Mouse (Mus musculus) lung, postnatal 0 days (tissue): ENCODE data around the gene Abhd2. TPM values are rescaled to one million over a fixed set of nuclear protein-coding genes. Genes with fewer than 3 reads are reported as not detected.

Experiments
- ATAC-seq: fragments of 200-750 bp; cut with Nextera tagmentation; 2 replicates; pipeline ENCODE4 v1.8.0; 2017; ENCODE audit warnings: moderate library complexity
- DNase-seq: peaks from one replicate; pipeline ENCODE4 v3.0.0-alpha.2; 2016; ENCODE audit warnings: low spot score
- H3K27ac ChIP-seq: fragments of 300-500 bp; sonication (generic); 2 replicates; pipeline ENCODE4 v1.5.1; 2014; ENCODE audit warnings: antibody characterized with exemption, mild to moderate bottlenecking, low read length, mixed read lengths
- H3K27me3 ChIP-seq: fragments of 300-500 bp; sonication (generic); replicated peaks from 2 replicates; pipeline ENCODE4 v1.6.1; 2014; ENCODE audit warnings: low read length, mixed read lengths; ENCODE audit not compliant: insufficient read depth
- H3K36me3 ChIP-seq: fragments of 300-500 bp; sonication (generic); 2 replicates; pipeline ENCODE4 v1.6.1; 2014; ENCODE audit warnings: low read length, mixed read lengths; ENCODE audit not compliant: insufficient read depth
- H3K4me1 ChIP-seq: fragments of 300-500 bp; sonication (generic); 2 replicates; pipeline ENCODE4 v1.6.1; 2014; ENCODE audit warnings: antibody characterized with exemption, low read depth, low read length, mixed read lengths; ENCODE audit not compliant: insufficient read depth
- H3K4me2 ChIP-seq: fragments of 300-500 bp; sonication (generic); replicated peaks from 2 replicates; pipeline ENCODE4 v1.6.1; 2014; ENCODE audit warnings: low read depth, mild to moderate bottlenecking, low read length, moderate library complexity, mixed read lengths
- H3K4me3 ChIP-seq: fragments of 300-500 bp; sonication (generic); 2 replicates; pipeline ENCODE4 v1.5.1; 2014; ENCODE audit warnings: low read depth, low read length
- H3K9ac ChIP-seq: fragments of 300-500 bp; sonication (generic); replicated peaks from 2 replicates; pipeline ENCODE4 v1.6.1; 2014; ENCODE audit warnings: low read depth, mild to moderate bottlenecking
- H3K9me3 ChIP-seq: fragments of 300-500 bp; sonication (generic); 2 replicates; pipeline ENCODE4 v1.6.1; 2016; ENCODE audit warnings: low read length, mixed read lengths
- CTCF ChIP-seq: IDR thresholded peaks from 2 replicates; pipeline ENCODE4 v1.5.1; 2016; ENCODE audit warnings: antibody characterized with exemption, mild to moderate bottlenecking
- EP300 ChIP-seq: IDR thresholded peaks from 2 replicates; pipeline ENCODE4 v1.6.1; 2016; ENCODE audit warnings: antibody characterized with exemption, mild to moderate bottlenecking, control low read depth
- WGBS: fragments of 180-500 bp; shearing (Covaris S2); extraction: QIAGEN DNeasy Blood & Tissue Kit; methylation state at CpG from one replicate; pipeline ENCODE4 v1.1.7; 2014; 5-methylcytosine and 5-hydroxymethylcytosine counted together
- polyA plus RNA-seq: library from polyadenylated mRNA; unstranded; fragments of >200 nt; fragmentation: Nextera tagmentation; extraction: Ambion mirVana; gene quantifications from 2 replicates; pipeline ENCODE4 v1.2.1, GENCODE M21; 2015

The Abhd2 gene
- polyA plus RNA-seq, 1 experiment from 2014 or later, result 25.2 TPM

DNA sequence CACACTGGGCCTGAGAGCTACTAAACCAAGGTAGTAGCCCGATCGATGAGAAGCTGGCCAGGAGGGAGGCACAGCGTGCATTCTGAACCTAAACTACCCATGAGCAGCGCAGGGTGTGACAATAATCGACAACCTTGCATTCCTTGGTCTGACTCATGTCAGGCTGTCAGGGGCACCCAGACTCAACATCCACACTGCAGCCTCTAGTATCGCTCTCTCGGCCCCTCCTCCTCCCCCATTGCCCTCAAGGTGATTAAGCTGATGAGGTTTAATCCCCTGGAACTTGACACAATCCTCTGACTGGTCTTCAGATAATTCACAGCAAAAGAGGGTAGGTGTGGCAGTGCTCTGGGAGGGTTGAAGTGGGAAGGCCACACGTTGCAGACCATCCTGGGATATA, 3.6 kb upstream of the Abhd2 start:
- no peaks in the 10 kb centered on the region for H3K27me3 ChIP-seq
- H3K36me3 ChIP-seq, result no peaks in the 10 kb centered on the region
- TF ChIP-seq EP300 (no peak), CTCF (no peak)
- WGBS, result 50% methylated on average over 8 of the region's 8 CpGs
- no peak overlapping the region for H3K9ac ChIP-seq
- no peak overlapping the region for H3K4me3 ChIP-seq
- no peak overlapping the region for H3K4me2 ChIP-seq
- no peak overlapping the region for H3K27ac ChIP-seq
- no peaks in the 10 kb centered on the region for H3K9me3 ChIP-seq
- DNase-seq (no peak), ATAC-seq (no peak)
- peaks cover 4% of the 10 kb centered on the region; the same call in 1 of the 2 replicates for H3K4me1 ChIP-seq

- Histone ChIP-seq H3K27me3 (no peaks in the 10 kb centered on the region), H3K9ac (no peak overlapping the region), H3K27ac (no peak overlapping the region), H3K4me3 (no peak overlapping the region), H3K9me3 (no peaks in the 10 kb centered on the region), H3K36me3 (no peaks in the 10 kb centered on the region), H3K4me1 (peaks cover 8% of the 10 kb centered on the region; the same call in 1 of the 2 replicates), H3K4me2 (no peak overlapping the region)
- no peak for TF ChIP-seq EP300
- TF ChIP-seq CTCF, result no peak
- whole genome bisulfite sequencing, result 45% methylated on average over 1 of the region's 1 CpGs
- DNase-seq (no peak), ATAC-seq (no peak)
These were observed 3.1 kb upstream of the Abhd2 start for GRCm38 (mm10) chr7:79269866-79270265.

GRCm38 (mm10) chr7:79270961-79271387, 2.0 kb upstream of the Abhd2 start:
- H3K9me3 ChIP-seq, result no peaks in the 10 kb centered on the region
- no peaks in the 10 kb centered on the region for H3K36me3 ChIP-seq
- no peaks in the 10 kb centered on the region for H3K27me3 ChIP-seq
- H3K4me3 ChIP-seq, result no peak overlapping the region
- H3K9ac ChIP-seq, result no peak overlapping the region
- peaks cover 10% of the 10 kb centered on the region; the same call in 1 of the 2 replicates for H3K4me1 ChIP-seq
- 72% methylated on average over 9 of the region's 9 CpGs for WGBS
- TF ChIP-seq EP300 (no peak), CTCF (no peak)
- no peak overlapping the region for H3K4me2 ChIP-seq
- no peak overlapping the region for H3K27ac ChIP-seq
- ATAC-seq, result no peak
- DNase-seq, result no peak

GRCm38 (mm10) chr7:79271861-79272788, 874 bp upstream of the Abhd2 start:
- H3K4me3 ChIP-seq, result no peak overlapping the region
- peaks cover 10% of the 10 kb centered on the region; the same call in 1 of the 2 replicates for H3K4me1 ChIP-seq
- H3K9me3 ChIP-seq, result no peaks in the 10 kb centered on the region
- no peak overlapping the region for H3K9ac ChIP-seq
- no peaks in the 10 kb centered on the region for H3K36me3 ChIP-seq
- H3K27ac ChIP-seq, result no peak overlapping the region
- DNase-seq, result no peak
- TF ChIP-seq EP300, result no peak
- TF ChIP-seq CTCF, result no peak
- 78% methylated on average over 16 of the region's 16 CpGs for WGBS
- peak overlapping the region; percentile 32 for H3K4me2 ChIP-seq
- peak; percentile 0; the same call in 1 of the 2 replicates for ATAC-seq
- no peaks in the 10 kb centered on the region for H3K27me3 ChIP-seq

DNA sequence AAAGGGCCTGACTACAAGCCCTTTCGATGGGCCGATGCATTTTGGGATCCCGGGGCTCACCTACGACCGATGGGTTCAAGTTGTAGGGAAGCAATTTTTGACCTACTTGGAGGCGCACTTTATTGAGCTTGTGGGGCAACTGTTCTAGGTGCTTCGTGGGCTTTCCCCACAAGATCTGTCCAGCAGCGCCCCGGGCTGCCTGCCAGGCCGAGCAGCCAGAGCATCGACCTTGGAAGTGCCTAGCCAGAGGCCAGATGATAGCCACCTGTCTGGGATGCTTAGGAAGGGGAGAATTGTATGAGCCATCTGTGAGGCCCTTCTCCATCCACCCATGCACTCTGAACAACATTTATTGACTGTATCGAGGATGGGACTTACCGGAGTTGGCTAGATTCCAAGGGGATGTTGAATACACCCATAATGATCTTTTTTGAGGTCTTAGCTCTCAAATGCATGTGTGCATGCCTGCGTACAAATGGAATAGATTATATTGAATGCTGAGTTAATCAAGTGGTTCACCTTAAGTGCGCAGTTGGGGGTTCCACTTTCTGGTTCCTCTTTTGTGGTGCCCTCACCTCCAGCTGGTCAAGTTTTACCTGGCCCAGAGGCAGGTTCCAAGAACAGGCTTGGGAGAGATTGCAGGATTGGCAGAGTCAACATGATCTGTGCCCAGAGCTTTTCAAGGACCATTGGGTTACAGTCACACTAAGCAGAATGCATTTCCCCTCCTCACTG, 906 bp downstream of the Abhd2 start:
- H3K4me3 ChIP-seq, result peak overlapping the region; percentile 59
- DNase-seq, result no peak

DNA sequence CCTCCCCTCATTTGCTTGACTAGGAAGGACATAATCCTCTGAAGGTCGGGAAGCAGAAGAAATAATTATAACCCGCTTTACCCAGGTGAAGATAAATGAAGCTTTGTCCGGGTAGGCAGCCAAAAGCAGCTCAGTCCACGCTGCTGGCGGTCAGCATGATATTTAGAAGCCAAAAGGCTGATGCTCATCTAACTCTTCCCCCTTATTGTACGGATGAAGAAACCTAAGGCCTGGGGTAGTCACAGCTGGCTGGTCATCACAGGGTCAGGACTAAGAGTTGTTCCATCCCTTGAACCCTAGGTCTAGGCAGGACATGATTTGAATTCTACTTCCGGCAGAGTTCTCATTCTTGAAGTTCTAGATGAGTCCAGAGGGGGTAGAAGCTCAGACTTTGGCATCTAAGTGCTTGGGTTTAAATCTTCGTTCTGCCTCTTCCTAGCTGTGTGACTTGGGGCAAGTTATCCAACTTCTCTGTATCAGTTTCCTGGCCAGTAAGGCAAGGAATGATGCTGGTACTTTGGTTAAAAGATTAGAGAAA, 1.5 kb downstream of the Abhd2 start:
- ATAC-seq (no peak), DNase-seq (no peak)
- WGBS, result 52% methylated on average over 8 of the region's 8 CpGs
- Histone ChIP-seq H3K36me3 (no peaks in the 10 kb centered on the region), H3K4me2 (peak overlapping the region; percentile 69), H3K4me3 (peak overlapping the region; percentile 59), H3K9ac (peak overlapping the region; percentile 57; the same call in 1 of the 2 replicates), H3K27ac (no peak overlapping the region; the same call in 1 of the 2 replicates), H3K27me3 (no peaks in the 10 kb centered on the region), H3K4me1 (peaks cover 11% of the 10 kb centered on the region; the same call in 1 of the 2 replicates), H3K9me3 (no peaks in the 10 kb centered on the region)
- TF ChIP-seq EP300 (no peak), CTCF (no peak)

More for the DNA sequence above, 906 bp downstream of the Abhd2 start:
- Histone ChIP-seq H3K9ac (peak overlapping the region; percentile 57), H3K4me1 (peaks cover 10% of the 10 kb centered on the region; the same call in 1 of the 2 replicates), H3K27me3 (no peaks in the 10 kb centered on the region), H3K9me3 (no peaks in the 10 kb centered on the region), H3K4me2 (peak overlapping the region; percentile 69), H3K36me3 (no peaks in the 10 kb centered on the region), H3K27ac (peak overlapping the region; percentile 64)
- 7% methylated on average over 15 of the region's 15 CpGs for WGBS
- no peak for TF ChIP-seq EP300
- no peak for TF ChIP-seq CTCF
- ATAC-seq, result no peak
